Mouse (Mus musculus) heart, embryonic 10.5 days (tissue): ENCODE measurements around the gene Ptgds. TPM values are rescaled to one million over a fixed set of nuclear protein-coding genes. Genes with fewer than 3 reads are reported as not detected.

Experiments
- DNase-seq: peaks from one replicate; pipeline ENCODE4 v3.0.0-alpha.2; 2017; ENCODE audit warnings: low spot score
- H3K27ac ChIP-seq: fragments of 300-500 bp; sonication (generic); 2 replicates; pipeline ENCODE4 v1.5.1; 2016; ENCODE audit warnings: mild to moderate bottlenecking
- H3K27me3 ChIP-seq: fragments of 300-500 bp; sonication (generic); 2 replicates; pipeline ENCODE4 v1.6.1; 2016; ENCODE audit warnings: mild to moderate bottlenecking; ENCODE audit not compliant: poor library complexity, insufficient read depth, severe bottlenecking
- H3K36me3 ChIP-seq: fragments of 300-500 bp; sonication (generic); 2 replicates; pipeline ENCODE4 v1.6.1; 2016; ENCODE audit warnings: mild to moderate bottlenecking, moderate library complexity
- H3K4me1 ChIP-seq: fragments of 300-500 bp; sonication (generic); 2 replicates; pipeline ENCODE4 v1.6.1; 2016; ENCODE audit warnings: mild to moderate bottlenecking
- H3K4me3 ChIP-seq: fragments of 300-500 bp; sonication (generic); 2 replicates; pipeline ENCODE4 v1.5.1; 2016; ENCODE audit warnings: mild to moderate bottlenecking, moderate library complexity
- H3K9me3 ChIP-seq: fragments of 300-500 bp; sonication (generic); 2 replicates; pipeline ENCODE4 v1.6.1; 2016; ENCODE audit warnings: mild to moderate bottlenecking, moderate library complexity
- WGBS: fragments of 180-500 bp; shearing (Covaris S2); methylation state at CpG from one replicate; pipeline ENCODE4 v1.1.7; 2016; 5-methylcytosine and 5-hydroxymethylcytosine counted together
- polyA plus RNA-seq: library from polyadenylated mRNA; unstranded; fragments of >200 nt; fragmentation: Nextera tagmentation; extraction: Ambion mirVana; gene quantifications from 2 replicates; pipeline ENCODE4 v1.2.1, GENCODE M21; 2016

Ptgds gene
- polyA plus RNA-seq, 1 experiment from 2014 or later = 0.18 TPM

DNA sequence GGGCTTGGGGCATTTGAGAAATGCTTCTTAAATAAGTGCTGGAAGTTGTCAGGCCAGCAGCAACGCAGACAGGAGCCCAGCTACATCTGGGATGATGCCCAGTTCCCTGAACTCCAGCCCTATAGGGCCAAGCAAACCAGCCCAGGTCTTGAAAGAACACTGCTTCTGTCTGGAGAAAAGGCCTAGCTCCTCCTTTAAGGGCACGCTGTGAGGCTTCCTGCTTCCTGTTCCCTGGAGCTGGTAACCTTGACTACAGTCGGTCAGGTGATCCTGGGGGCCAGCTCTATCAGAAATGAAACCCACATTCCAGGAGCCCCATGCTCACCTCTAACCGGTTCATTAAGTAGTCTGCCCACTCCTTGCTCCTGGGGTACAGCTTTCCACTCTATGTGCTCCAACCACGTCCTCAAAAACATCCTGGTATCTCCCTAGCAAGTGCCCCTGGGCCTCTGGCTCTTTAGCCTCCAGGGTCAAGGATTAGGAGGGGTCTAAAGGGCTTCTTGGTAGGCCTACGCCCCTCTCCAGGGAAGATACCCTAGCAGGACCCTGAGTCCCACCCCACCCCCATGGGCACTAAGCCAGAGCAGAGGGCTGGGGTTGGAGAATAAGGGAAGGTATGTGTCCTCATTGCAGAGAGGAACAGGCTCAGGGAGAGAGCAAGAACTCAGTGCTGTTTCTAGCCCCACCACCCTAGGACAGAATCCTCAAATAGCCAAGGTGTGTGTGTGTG lies 28.2 kb upstream of the Ptgds start:
- Histone ChIP-seq H3K9me3 (no peaks in the 10 kb centered on the region), H3K27me3 (no peaks in the 10 kb centered on the region), H3K4me1 (peaks cover 44% of the 10 kb centered on the region), H3K27ac (peak overlapping the region; percentile 47; the same call in 1 of the 2 replicates), H3K36me3 (peaks cover 8% of the 10 kb centered on the region), H3K4me3 (no peak overlapping the region)
- 55% methylated on average over 6 of the region's 6 CpGs for WGBS
- DNase-seq = no peak

GRCm38 (mm10) chr2:25496462-25496861 lies 26.6 kb upstream of the Ptgds start:
- Histone ChIP-seq H3K36me3 (no peaks in the 10 kb centered on the region), H3K4me3 (no peak overlapping the region), H3K27ac (no peak overlapping the region), H3K27me3 (no peaks in the 10 kb centered on the region), H3K4me1 (peaks cover 33% of the 10 kb centered on the region), H3K9me3 (no peaks in the 10 kb centered on the region)
- 38% methylated on average over 4 of the region's 4 CpGs for WGBS
- DNase-seq = no peak

DNA sequence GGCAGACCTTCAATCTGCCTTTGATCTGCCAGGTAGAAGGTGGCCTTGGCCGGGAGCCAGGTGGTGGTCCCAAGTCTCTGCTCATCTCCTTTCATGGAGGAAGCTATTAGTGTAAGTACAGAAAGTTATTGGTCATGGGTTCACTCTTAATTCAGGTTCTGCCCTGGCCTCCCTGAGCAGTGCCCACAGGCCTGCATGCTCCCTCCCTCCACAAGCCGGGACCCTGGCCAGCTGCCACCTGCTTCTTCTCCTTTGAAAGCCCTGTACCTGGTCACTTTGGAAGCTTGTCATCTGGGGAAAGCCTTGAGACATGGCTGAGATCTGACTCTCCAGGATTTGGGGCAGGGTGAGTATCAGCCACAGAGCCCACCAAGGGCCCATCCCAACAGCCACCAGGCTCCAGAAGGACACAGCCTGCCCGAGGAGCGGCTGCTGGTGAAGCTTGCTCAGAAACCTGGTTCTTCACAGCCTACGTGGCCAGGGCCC lies 23.7 kb upstream of the Ptgds start, which contains the start of gene Lcn12:
Lcn12 (minus strand) TSS at position 436 of the 486 bp plus-strand sequence.
- DNase-seq = no peak
- no peaks in the 10 kb centered on the region for H3K9me3 ChIP-seq
- peaks cover 12% of the 10 kb centered on the region for H3K4me1 ChIP-seq
- no peak within 1 kb of the TSS for H3K4me3 ChIP-seq
- no peak within 1 kb of the TSS for H3K27ac ChIP-seq
- WGBS = 79% methylated on average over 5 of the region's 5 CpGs
- no peaks in the 10 kb centered on the region for H3K36me3 ChIP-seq
- H3K27me3 ChIP-seq = 0 out of 2 replicates have a peak, but pooled peaks cover 6% of the 10 kb centered on the region

- Histone ChIP-seq H3K27me3 (peaks cover 8% of the 10 kb centered on the region; the same call in 1 of the 2 replicates), H3K36me3 (no peaks in the 10 kb centered on the region), H3K4me1 (peaks cover 7% of the 10 kb centered on the region), H3K4me3 (no peak overlapping the region), H3K27ac (no peak overlapping the region), H3K9me3 (no peaks in the 10 kb centered on the region)
- WGBS = 72% methylated on average over 5 of the region's 5 CpGs
- DNase-seq = no peak
These were observed 23.1 kb upstream of the Ptgds start for GRCm38 (mm10) chr2:25492988-25493387.

GRCm38 (mm10) chr2:25488671-25489068 lies 18.8 kb upstream of the Ptgds start:
- Histone ChIP-seq H3K4me3 (no peak overlapping the region), H3K36me3 (no peaks in the 10 kb centered on the region), H3K4me1 (no peaks in the 10 kb centered on the region), H3K27me3 (peaks cover 26% of the 10 kb centered on the region; the same call in 1 of the 2 replicates), H3K9me3 (no peaks in the 10 kb centered on the region), H3K27ac (no peak overlapping the region)
- DNase-seq = no peak
- 73% methylated on average over 7 of the region's 7 CpGs for WGBS

GRCm38 (mm10) chr2:25487965-25488670 lies 18.3 kb upstream of the Ptgds start:
- DNase-seq = no peak
- Histone ChIP-seq H3K9me3 (no peaks in the 10 kb centered on the region), H3K4me1 (no peaks in the 10 kb centered on the region), H3K4me3 (no peak overlapping the region), H3K36me3 (no peaks in the 10 kb centered on the region), H3K27ac (no peak overlapping the region), H3K27me3 (peaks cover 30% of the 10 kb centered on the region; the same call in 1 of the 2 replicates)
- WGBS = 74% methylated on average over 6 of the region's 6 CpGs

GRCm38 (mm10) chr2:25484901-25485647 lies 15.2 kb upstream of the Ptgds start:
- DNase-seq = no peak
- no peak overlapping the region for H3K4me3 ChIP-seq
- H3K36me3 ChIP-seq = no peaks in the 10 kb centered on the region
- peaks cover 29% of the 10 kb centered on the region; the same call in 1 of the 2 replicates for H3K27me3 ChIP-seq
- no peak overlapping the region for H3K27ac ChIP-seq
- 69% methylated on average over 11 of the region's 11 CpGs for WGBS
- H3K9me3 ChIP-seq = no peaks in the 10 kb centered on the region
- no peaks in the 10 kb centered on the region for H3K4me1 ChIP-seq

GRCm38 (mm10) chr2:25482969-25483368 lies 13.1 kb upstream of the Ptgds start:
- 19% methylated on average over 7 of the region's 7 CpGs for WGBS
- no peak overlapping the region for H3K4me3 ChIP-seq
- no peak for DNase-seq
- H3K36me3 ChIP-seq = no peaks in the 10 kb centered on the region
- H3K27me3 ChIP-seq = peaks cover 26% of the 10 kb centered on the region; the same call in 1 of the 2 replicates
- H3K4me1 ChIP-seq = no peaks in the 10 kb centered on the region
- no peaks in the 10 kb centered on the region for H3K9me3 ChIP-seq
- no peak overlapping the region for H3K27ac ChIP-seq

GRCm38 (mm10) chr2:25480541-25480940 lies 10.7 kb upstream of the Ptgds start:
- WGBS = 73% methylated on average over 1 of the region's 1 CpGs
- no peak overlapping the region for H3K4me3 ChIP-seq
- DNase-seq = no peak
- no peaks in the 10 kb centered on the region for H3K9me3 ChIP-seq
- no peaks in the 10 kb centered on the region for H3K4me1 ChIP-seq
- no peaks in the 10 kb centered on the region for H3K36me3 ChIP-seq
- peaks cover 30% of the 10 kb centered on the region; the same call in 1 of the 2 replicates for H3K27me3 ChIP-seq
- no peak overlapping the region for H3K27ac ChIP-seq

- H3K4me1 ChIP-seq = no peaks in the 10 kb centered on the region
- no peak overlapping the region for H3K4me3 ChIP-seq
- H3K27me3 ChIP-seq = peaks cover 24% of the 10 kb centered on the region; the same call in 1 of the 2 replicates
- H3K36me3 ChIP-seq = no peaks in the 10 kb centered on the region
- DNase-seq = no peak
- no peak overlapping the region for H3K27ac ChIP-seq
- no peaks in the 10 kb centered on the region for H3K9me3 ChIP-seq
- WGBS = 70% methylated on average over 10 of the region's 10 CpGs
These were observed 9.9 kb upstream of the Ptgds start for GRCm38 (mm10) chr2:25479551-25480311.

DNA sequence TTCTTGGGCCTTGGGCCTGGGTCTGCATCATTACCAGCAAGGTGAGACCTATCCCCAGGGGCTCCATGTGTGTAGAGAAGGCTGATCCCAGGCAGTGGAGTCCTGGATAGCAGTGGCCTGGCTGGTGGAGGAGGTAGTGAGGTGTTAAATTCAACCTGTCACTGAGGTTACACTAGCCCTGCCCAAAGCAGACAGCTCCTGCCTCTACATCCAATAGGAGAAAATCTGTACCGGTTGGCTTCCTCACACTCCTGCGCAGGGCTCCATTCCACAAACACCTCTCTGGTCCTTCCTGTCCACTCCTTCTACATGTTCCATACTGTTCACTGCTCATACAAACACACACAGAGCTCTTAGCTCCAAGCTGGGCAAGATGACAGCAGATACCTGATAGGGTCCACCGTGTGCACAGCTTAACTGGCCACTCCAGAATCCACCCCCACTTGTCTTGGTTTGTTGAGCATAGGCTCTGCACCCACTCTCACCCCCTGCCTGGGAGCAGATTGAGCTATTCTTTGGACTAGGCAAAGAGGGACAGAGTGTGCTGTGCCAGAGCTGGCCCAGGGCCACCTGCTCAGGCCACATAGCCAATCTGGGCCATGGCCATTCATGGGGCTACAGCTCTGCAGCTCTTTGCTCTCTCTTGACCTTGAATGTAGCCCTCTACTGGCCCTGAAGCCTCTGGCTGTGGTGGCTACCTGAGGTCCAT lies 8.3 kb upstream of the Ptgds start:
- no peak for DNase-seq
- Histone ChIP-seq H3K4me3 (no peak overlapping the region), H3K4me1 (no peaks in the 10 kb centered on the region), H3K27ac (no peak overlapping the region), H3K36me3 (no peaks in the 10 kb centered on the region), H3K9me3 (no peaks in the 10 kb centered on the region), H3K27me3 (peaks cover 12% of the 10 kb centered on the region; the same call in 1 of the 2 replicates)
- 83% methylated on average over 3 of the region's 3 CpGs for WGBS
